Mouse (Mus musculus) embryonic facial prominence, embryonic 13.5 days (tissue): ENCODE results near the gene Noc2l. TPM values are rescaled to one million over a fixed set of nuclear protein-coding genes. Genes with fewer than 3 reads are reported as not detected.

ENCODE experiments used
- ATAC-seq: fragments of 200-750 bp; cut with Nextera tagmentation; 2 replicates; pipeline ENCODE4 v1.8.0; 2017; ENCODE audit warnings: low read depth; ENCODE audit not compliant: insufficient number of reproducible peaks, insufficient read depth, low FRiP score, low TSS enrichment
- H3K27ac ChIP-seq: fragments of 300-500 bp; sonication (generic); 2 replicates; pipeline ENCODE4 v1.5.1; 2015; ENCODE audit warnings: moderate library complexity, mild to moderate bottlenecking, inconsistent platforms
- H3K27me3 ChIP-seq: fragments of 300-500 bp; sonication (generic); 2 replicates; pipeline ENCODE4 v1.6.1; 2015; ENCODE audit warnings: mild to moderate bottlenecking, inconsistent platforms
- H3K36me3 ChIP-seq: fragments of 300-500 bp; sonication (generic); 2 replicates; pipeline ENCODE4 v1.6.1; 2015; ENCODE audit warnings: mild to moderate bottlenecking, inconsistent platforms
- H3K4me1 ChIP-seq: fragments of 300-500 bp; sonication (generic); 2 replicates; pipeline ENCODE4 v1.6.1; 2015; ENCODE audit warnings: inconsistent platforms
- H3K4me2 ChIP-seq: fragments of 300-500 bp; sonication (generic); 2 replicates; pipeline ENCODE4 v1.6.1; 2015; ENCODE audit warnings: moderate library complexity, mild to moderate bottlenecking, inconsistent platforms
- H3K4me3 ChIP-seq: fragments of 300-500 bp; sonication (generic); 2 replicates; pipeline ENCODE4 v1.5.1; 2015; ENCODE audit warnings: mild to moderate bottlenecking, inconsistent platforms
- H3K9ac ChIP-seq: fragments of 300-500 bp; sonication (generic); 2 replicates; pipeline ENCODE4 v1.6.1; 2015; ENCODE audit warnings: mild to moderate bottlenecking, inconsistent platforms
- H3K9me3 ChIP-seq: fragments of 300-500 bp; sonication (generic); 2 replicates; pipeline ENCODE4 v1.6.1; 2016; ENCODE audit warnings: inconsistent platforms
- WGBS: fragments of 180-500 bp; shearing (Covaris S2); methylation state at CpG from one replicate; pipeline ENCODE4 v1.1.7; 2015; ENCODE audit warnings: mixed read lengths; 5-methylcytosine and 5-hydroxymethylcytosine counted together
- polyA plus RNA-seq: library from polyadenylated mRNA; unstranded; fragments of >200 nt; fragmentation: Nextera tagmentation; extraction: Ambion mirVana; gene quantifications from 2 replicates; pipeline ENCODE4 v1.2.1, GENCODE M21; 2015

The Noc2l gene
- polyA plus RNA-seq, 1 experiment from 2014 or later, result 86.3 TPM

DNA sequence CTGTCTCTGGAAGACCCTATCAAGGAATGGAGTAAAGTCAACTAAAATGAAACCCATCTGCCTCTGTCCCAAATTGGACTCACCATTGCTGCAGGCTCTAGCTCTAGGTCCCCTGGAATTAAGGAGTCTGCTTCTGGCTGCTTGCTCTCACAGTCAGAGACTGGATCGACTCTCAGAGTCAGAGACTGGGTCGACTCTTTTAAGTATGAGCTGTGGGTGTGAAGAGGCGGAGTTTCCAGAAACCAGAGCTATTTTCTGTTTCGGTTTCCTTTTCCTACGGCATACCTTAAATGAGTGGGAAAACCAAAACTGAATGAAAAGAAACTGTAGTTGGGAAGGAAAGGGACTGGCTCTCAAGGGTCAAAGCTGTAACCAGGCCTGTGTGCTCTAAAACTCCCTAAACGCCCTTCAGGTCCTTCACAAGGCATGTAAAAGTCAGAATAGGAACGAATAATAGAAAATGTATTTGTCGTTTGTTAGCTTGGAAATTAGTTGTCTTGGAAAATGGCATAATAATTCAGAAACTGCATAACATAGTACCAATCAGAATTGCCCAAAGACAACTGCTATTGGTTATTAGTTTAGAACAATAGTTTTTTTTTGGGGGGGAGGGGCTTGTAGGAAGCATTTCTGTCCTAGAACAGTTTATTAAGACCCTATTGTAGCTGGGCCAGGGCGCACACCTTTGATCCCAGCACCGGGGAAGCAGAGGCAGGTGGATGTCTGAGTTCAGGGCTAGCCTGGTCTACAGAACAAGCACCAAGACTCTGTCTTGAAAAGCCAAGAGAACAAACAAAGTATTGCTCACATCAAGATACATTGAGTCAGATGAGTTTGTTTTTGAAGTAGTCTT is 35.0 kb upstream of the Noc2l start, which contains the start of gene Isg15:
TSS of gene Isg15 (minus strand) at position 196 of the 853 bp plus-strand sequence.
- 55% methylated on average over 10 of the region's 10 CpGs for WGBS
- ATAC-seq, result no peak
- H3K36me3 ChIP-seq, result no peaks in the 10 kb centered on the region
- H3K27me3 ChIP-seq, result peaks cover 35% of the 10 kb centered on the region
- no peak within 1 kb of the TSS for H3K4me2 ChIP-seq
- no peak within 1 kb of the TSS for H3K9ac ChIP-seq
- no peaks in the 10 kb centered on the region for H3K9me3 ChIP-seq
- H3K4me1 ChIP-seq, result peaks cover 30% of the 10 kb centered on the region
- no peak within 1 kb of the TSS for H3K27ac ChIP-seq
- no peak within 1 kb of the TSS for H3K4me3 ChIP-seq

DNA sequence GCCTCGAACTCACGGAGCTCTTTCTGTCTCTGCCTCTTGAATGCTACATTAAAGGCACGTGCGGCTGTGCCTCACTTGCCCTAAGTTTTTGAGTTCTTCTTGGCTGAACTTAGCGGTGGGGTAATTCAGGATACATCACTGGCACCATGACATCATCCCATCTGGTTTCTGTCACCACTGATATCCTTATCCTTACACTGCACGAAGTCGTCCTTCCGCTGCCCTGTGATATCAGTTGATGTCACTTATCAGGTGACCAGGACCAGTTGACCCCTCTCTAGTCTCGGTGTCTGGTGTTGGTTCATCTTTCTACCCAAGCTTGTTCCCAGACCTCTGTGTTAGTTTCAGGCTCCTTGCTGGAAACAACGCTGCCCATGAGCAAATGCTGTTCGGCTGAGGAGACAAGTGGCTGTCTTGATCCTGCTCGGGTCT is 33.3 kb upstream of the Noc2l start:
- Histone ChIP-seq H3K4me2 (peak overlapping the region; percentile 98), H3K4me3 (peak overlapping the region; percentile 57), H3K9me3 (no peaks in the 10 kb centered on the region), H3K27me3 (peaks cover 39% of the 10 kb centered on the region), H3K9ac (peak overlapping the region; percentile 75), H3K27ac (no peak overlapping the region), H3K4me1 (peaks cover 22% of the 10 kb centered on the region), H3K36me3 (no peaks in the 10 kb centered on the region)
- ATAC-seq, result no peak
- 37% methylated on average over 12 of the region's 12 CpGs for WGBS

DNA sequence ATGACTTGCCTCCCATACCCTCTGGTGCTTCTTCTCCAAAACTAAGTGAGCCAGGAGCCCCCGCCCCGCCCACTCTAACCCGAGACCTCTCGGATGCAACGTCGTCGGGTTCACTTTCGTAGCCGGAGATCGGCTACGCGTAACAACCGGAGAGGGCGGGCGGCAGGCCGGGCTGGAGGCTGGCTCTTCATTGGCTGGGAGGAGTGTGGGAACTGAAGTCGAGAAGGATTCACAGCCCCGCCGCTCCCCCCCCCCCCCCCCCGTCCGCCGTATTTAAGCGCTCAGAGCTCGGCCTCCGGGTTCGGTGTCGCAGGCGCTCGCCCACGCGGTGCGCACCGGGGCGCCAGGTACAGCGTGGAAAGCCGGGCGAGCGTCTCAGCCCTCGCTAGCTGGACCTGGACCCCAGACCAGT is 32.8 kb upstream of the Noc2l start, which contains the start of gene AW011738:
TSS of gene AW011738 (plus strand) at position 304 of the 412 bp plus-strand sequence.
- H3K9me3 ChIP-seq, result no peaks in the 10 kb centered on the region
- under 1% methylated on average over 32 of the region's 39 CpGs for WGBS
- peaks cover 39% of the 10 kb centered on the region for H3K27me3 ChIP-seq
- no peak within 1 kb of the TSS for H3K27ac ChIP-seq
- H3K36me3 ChIP-seq, result no peaks in the 10 kb centered on the region
- H3K4me2 ChIP-seq, result peak within 1 kb of the TSS; percentile 98
- peak within 1 kb of the TSS; percentile 75 for H3K9ac ChIP-seq
- H3K4me3 ChIP-seq, result peak within 1 kb of the TSS; percentile 57
- peaks cover 20% of the 10 kb centered on the region for H3K4me1 ChIP-seq
- 0 out of 2 replicates have a peak, but pooled peaks have one; percentile 38 for ATAC-seq

DNA sequence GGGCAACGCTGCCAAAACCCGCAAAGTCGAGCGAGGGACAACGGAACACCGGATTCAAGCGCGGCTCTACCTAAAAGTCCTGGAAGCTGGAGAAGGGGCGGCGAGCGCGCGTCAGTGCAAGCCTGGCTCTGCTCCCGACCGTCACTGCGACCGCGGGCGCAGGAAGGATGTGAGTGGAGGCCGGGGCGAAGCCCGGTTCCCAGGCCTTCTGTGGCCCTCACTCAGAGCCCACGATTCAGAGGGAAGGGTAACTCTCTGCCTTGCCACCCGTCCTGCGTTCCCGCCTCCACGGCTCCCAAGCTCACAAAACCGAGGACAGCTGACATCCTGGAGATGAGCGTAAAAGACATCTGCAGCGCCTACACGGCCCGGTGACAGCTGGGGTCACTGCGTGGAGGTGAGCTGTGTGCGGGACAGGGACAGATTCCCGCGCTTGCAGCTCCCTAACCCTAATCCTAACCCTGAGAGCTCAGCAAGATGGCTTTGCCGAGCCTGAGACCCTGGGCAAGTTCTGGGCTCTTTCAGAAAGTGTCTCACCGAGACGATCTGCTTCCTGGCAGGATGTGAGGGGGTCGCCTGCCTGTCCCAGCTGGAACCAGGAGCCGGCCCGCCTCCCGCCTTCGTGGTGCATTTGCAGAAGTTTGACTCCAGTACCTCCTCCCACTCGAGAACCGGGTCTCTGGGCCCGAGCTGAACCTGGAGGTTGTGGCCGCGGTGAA is 32.2 kb upstream of the Noc2l start:
- H3K4me1 ChIP-seq, result peaks cover 20% of the 10 kb centered on the region
- H3K9ac ChIP-seq, result peak overlapping the region; percentile 75
- H3K36me3 ChIP-seq, result no peaks in the 10 kb centered on the region
- peak overlapping the region; percentile 57 for H3K4me3 ChIP-seq
- peak overlapping the region; percentile 98 for H3K4me2 ChIP-seq
- under 1% methylated on average over 49 of the region's 49 CpGs for WGBS
- no peak overlapping the region for H3K27ac ChIP-seq
- H3K9me3 ChIP-seq, result no peaks in the 10 kb centered on the region
- H3K27me3 ChIP-seq, result peaks cover 39% of the 10 kb centered on the region
- no peak for ATAC-seq

DNA sequence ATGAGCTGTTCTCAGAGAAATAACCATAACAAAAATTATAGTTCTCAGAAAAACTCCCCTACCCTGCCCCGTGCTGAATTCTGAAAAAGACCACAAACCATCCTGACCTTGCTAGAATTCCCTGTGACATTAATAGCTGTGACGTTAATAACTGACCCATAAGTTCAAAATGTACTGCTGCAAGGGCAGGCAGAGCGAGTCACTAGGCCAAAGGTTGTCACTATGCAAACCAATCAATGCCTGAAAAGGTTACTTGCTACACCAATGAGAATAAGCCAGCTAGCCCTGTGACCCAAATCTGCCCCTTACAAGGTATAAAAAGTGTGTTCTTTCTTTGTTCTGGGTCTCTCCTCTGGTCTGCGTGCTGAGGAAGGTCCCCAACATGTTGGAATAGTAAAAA is 26.9 kb upstream of the Noc2l start:
- Histone ChIP-seq H3K4me3 (no peak overlapping the region), H3K27me3 (peaks cover 21% of the 10 kb centered on the region), H3K4me1 (peaks cover 7% of the 10 kb centered on the region), H3K9ac (no peak overlapping the region), H3K9me3 (no peaks in the 10 kb centered on the region), H3K27ac (no peak overlapping the region), H3K36me3 (no peaks in the 10 kb centered on the region), H3K4me2 (no peak overlapping the region)
- 87% methylated on average over 4 of the region's 4 CpGs for WGBS
- no peak for ATAC-seq

DNA sequence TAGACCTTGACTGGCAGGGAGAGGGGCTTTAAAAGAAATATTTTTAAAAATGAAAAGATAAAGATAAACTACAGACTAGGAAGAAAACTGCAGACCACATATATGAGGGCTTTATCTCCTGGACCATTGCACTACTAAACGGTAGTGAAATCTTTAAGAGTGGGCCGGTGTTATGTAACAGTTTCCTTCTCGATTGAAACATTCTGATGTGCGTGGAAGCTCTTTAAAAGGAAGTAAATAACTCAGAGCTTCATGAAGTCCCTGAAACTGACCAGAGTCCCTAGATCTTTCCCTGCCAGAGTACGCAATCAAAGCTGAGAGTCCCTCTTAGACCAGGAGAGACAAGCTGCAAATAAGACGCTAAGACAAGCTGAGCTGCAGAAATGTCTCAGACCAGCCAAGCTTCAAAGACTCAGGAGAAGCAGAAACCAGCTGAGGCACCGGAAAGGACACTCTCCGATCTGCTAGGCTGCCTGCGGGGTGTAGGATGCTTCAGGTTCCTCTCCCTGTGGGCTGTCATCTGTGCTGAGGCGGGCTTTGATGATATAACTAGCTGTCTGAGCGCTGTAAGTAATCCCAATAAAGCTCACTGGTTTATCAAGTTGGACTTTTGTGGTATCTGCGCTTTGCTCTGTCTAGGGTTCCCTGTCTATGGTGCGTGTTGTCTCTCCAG is 25.7 kb upstream of the Noc2l start:
- WGBS, result 69% methylated on average over 13 of the region's 13 CpGs
- Histone ChIP-seq H3K9ac (no peak overlapping the region), H3K4me2 (no peak overlapping the region), H3K9me3 (no peaks in the 10 kb centered on the region), H3K36me3 (no peaks in the 10 kb centered on the region), H3K4me1 (no peaks in the 10 kb centered on the region), H3K4me3 (no peak overlapping the region), H3K27me3 (peaks cover 8% of the 10 kb centered on the region), H3K27ac (no peak overlapping the region)
- no peak for ATAC-seq

DNA sequence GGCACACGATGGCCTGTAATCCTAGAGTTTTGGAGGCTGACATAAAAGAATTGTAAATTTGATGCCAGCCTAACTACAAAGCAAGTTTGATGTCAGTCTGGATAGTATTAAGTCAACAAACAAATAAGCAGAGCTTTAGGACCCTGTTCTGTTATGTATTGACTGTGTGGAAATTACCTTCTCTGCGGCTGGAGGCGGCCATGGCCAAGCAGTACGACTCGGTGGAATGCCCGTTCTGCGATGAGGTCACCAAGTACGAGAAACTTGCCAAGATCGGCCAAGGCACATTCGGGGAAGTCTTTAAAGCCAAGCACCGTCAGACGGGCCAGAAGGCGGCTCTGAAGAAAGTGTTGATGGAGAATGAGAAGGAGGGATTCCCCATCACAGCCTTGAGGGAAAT is 22.7 kb upstream of the Noc2l start:
- Histone ChIP-seq H3K27ac (no peak overlapping the region), H3K4me3 (no peak overlapping the region), H3K4me1 (0 out of 2 replicates have a peak, but pooled peaks cover 5% of the 10 kb centered on the region), H3K9me3 (no peaks in the 10 kb centered on the region), H3K4me2 (no peak overlapping the region), H3K36me3 (no peaks in the 10 kb centered on the region), H3K9ac (no peak overlapping the region), H3K27me3 (no peaks in the 10 kb centered on the region)
- ATAC-seq, result no peak
- WGBS, result 92% methylated on average over 13 of the region's 13 CpGs

DNA sequence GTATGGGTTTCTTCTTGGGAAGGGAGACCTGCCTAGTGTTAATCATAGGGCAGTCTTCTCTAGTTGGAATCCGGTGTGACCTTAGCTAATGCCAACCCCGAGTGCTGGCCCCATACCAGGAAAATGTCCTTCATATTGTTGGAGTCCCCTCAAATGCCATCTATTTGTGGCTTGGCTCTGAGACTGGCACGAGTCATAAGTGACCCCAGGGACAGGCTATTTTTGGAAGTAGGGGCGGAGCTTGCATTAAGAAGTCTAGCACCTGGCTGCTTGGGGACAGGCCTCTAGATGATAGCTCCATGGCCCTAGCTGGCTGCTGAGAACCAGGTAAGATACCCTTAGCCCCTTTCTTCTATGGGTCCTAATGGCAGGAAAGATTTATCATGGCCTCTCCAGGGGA is 20.2 kb upstream of the Noc2l start, which contains the start of gene Perm1:
TSS of gene Perm1 (plus strand) at position 220 of the 400 bp plus-strand sequence.
- no peak within 1 kb of the TSS for H3K4me2 ChIP-seq
- ATAC-seq, result no peak
- no peak within 1 kb of the TSS for H3K4me3 ChIP-seq

DNA sequence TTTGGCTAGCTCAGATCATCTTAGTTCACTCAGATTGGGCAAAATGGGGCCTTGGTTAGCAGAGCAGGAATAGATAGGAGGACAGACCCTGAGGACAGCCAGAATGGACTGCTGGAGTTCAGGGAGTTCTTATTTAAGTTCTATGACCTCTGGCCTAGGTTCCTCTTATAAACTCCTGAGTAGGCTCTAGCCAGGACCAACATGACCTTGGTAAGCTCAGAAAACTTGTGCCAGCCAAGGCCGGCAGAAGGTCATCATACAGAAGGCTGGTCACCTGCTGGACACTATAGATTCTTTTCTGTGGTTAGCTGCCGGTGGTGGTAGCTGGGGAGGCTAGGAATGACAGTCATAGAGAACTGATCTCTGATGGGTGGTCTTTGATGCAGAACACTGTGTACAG is 19.6 kb upstream of the Noc2l start:
- no peak overlapping the region for H3K27ac ChIP-seq
- no peak overlapping the region for H3K4me3 ChIP-seq
- WGBS, result 85% methylated on average over 2 of the region's 2 CpGs

More for the DNA sequence above, 20.2 kb upstream of the Noc2l start, which contains the start of gene Perm1:
- Histone ChIP-seq H3K27ac (no peak within 1 kb of the TSS), H3K9me3 (no peaks in the 10 kb centered on the region), H3K27me3 (no peaks in the 10 kb centered on the region), H3K9ac (no peak within 1 kb of the TSS), H3K36me3 (no peaks in the 10 kb centered on the region), H3K4me1 (0 out of 2 replicates have a peak, but pooled peaks cover 5% of the 10 kb centered on the region)
- 74% methylated on average over 4 of the region's 4 CpGs for WGBS

DNA sequence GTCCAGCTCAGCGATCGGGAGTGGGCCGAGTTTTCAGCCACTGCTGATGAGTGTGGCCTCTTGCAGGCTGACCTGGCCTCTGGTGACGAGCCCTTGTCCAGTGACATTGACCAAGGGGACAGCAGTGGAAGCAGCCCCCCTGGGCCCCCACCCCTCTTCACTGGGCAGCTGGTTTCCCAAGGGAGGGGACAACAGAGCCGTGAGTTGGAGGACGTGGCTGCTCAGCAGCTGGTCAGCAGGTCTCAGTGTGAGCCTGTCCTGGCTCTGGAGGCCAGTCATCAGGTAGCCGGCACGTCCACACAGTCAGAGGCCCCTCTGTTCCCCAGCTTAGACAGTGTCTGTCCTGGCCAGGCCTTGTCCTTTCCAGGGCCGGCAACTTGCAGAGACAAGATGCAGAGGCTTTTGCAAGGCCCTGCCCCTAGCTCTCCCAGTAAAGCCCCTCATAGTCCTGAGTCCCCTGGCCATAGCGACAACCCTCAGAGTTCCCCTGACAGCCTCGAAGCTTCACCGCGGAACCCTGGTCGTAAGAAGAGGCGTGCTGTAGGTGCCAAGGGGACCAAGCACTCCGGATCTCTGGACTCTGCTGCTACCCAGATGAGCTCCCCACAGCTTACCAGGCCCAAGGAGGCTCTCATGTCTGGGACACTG is 18.7 kb upstream of the Noc2l start:
- H3K9ac ChIP-seq, result no peak overlapping the region

More for the DNA sequence above, 19.6 kb upstream of the Noc2l start:
- H3K9ac ChIP-seq, result no peak overlapping the region
- ATAC-seq, result no peak
- H3K36me3 ChIP-seq, result no peaks in the 10 kb centered on the region
- H3K4me1 ChIP-seq, result 0 out of 2 replicates have a peak, but pooled peaks cover 5% of the 10 kb centered on the region
- H3K27me3 ChIP-seq, result no peaks in the 10 kb centered on the region
- H3K9me3 ChIP-seq, result no peaks in the 10 kb centered on the region
- H3K4me2 ChIP-seq, result no peak overlapping the region

More for the DNA sequence above, 18.7 kb upstream of the Noc2l start:
- no peak overlapping the region for H3K27ac ChIP-seq
- no peaks in the 10 kb centered on the region for H3K9me3 ChIP-seq
- H3K36me3 ChIP-seq, result peaks cover 6% of the 10 kb centered on the region; the same call in 1 of the 2 replicates
- 84% methylated on average over 16 of the region's 16 CpGs for WGBS
- ATAC-seq, result no peak
- 0 out of 2 replicates have a peak, but pooled peaks cover 5% of the 10 kb centered on the region for H3K4me1 ChIP-seq
- H3K4me3 ChIP-seq, result no peak overlapping the region
- no peak overlapping the region for H3K4me2 ChIP-seq
- H3K27me3 ChIP-seq, result no peaks in the 10 kb centered on the region
